Mouse (Mus musculus) gastrocnemius, adult 8-10 months (tissue): ENCODE measurements around the gene Gm2564. TPM values are rescaled to one million over a fixed set of nuclear protein-coding genes. Genes with fewer than 3 reads are reported as not detected.
"Not testable (repeated sequence)": the region's sequence is repeated elsewhere in the genome, so short reads cannot be mapped to it uniquely, and the experiment has no call there.

Experiments
- DNase-seq, 2 experiments: peaks; one replicate each; pipeline ENCODE4 v3.0.0; 2022; ENCODE audit warnings: low spot score in 2 of 2
- total RNA-seq, 4 experiments: library from RNA; stranded (reverse); gene quantifications; 2 replicates each; pipeline ENCODE4 v1.2.4; 2022

Gm2564 gene
- 10 to 100 TPM in 2 of 4 experiments, 1 to 10 TPM in 2; 7.6 to 16.1 (median 10.5) TPM for total RNA-seq

- DNase-seq = not testable (repeated sequence)
Measured at GRCm38 (mm10) chr4:42629419-42629818, at the start of gene Gm2564. Gm2564 (plus strand) TSS chr4:42629719.

GRCm38 (mm10) chr4:42611895-42612294 lies 17.6 kb upstream of the Gm2564 start, which contains the start of gene Gm10591:
Gm10591 (plus strand) TSS chr4:42612195.
- not testable (repeated sequence) for DNase-seq

GRCm38 (mm10) chr4:42654951-42655350 lies 25.4 kb downstream of the Gm2564 start, which contains the start of gene Ccl27b:
Ccl27b (plus strand) TSS chr4:42655251.
- not testable (repeated sequence) for DNase-seq

- not testable (repeated sequence) for DNase-seq
Measured at GRCm38 (mm10) chr4:42661793-42662192, 32.3 kb downstream of the Gm2564 start, which contains the start of gene Il11ra2. Il11ra2 (minus strand) TSS chr4:42661893.

GRCm38 (mm10) chr4:42675415-42675814 lies 45.9 kb downstream of the Gm2564 start:
- not testable (repeated sequence) for DNase-seq

GRCm38 (mm10) chr4:42679365-42679764 lies 49.8 kb downstream of the Gm2564 start:
- DNase-seq = not testable (repeated sequence)

- DNase-seq = not testable (repeated sequence)
Measured at GRCm38 (mm10) chr4:42680374-42681356, 51.1 kb downstream of the Gm2564 start.

Other genes starting within 250 kb of the Gm2564 start
- not detected for gene Gm21586, start 190.3 kb upstream of the Gm2564 start, total RNA-seq
- not detected for gene Gm2163, start 163.0 kb upstream of the Gm2564 start, total RNA-seq
- gene Fam205a2, start 101.5 kb upstream of the Gm2564 start, total RNA-seq = not detected
- gene Gm10591, start 17.5 kb upstream of the Gm2564 start, total RNA-seq = not detected
- gene Ccl27b, start 25.5 kb downstream of the Gm2564 start, total RNA-seq = not detected
- gene Il11ra2, start 32.2 kb downstream of the Gm2564 start, total RNA-seq = under 1 TPM in 1 of 4 experiments, not detected in 3; 0.76 TPM
- under 1 TPM in 3 of 4 experiments, not detected in 1; 0.44 to 0.97 (median 0.51) TPM for gene 4930578G10Rik, start 105.8 kb downstream of the Gm2564 start, total RNA-seq
- gene Ccl19, start 126.9 kb downstream of the Gm2564 start, total RNA-seq = not detected
- gene Ccl21a, start 144.3 kb downstream of the Gm2564 start, total RNA-seq = 10 to 100 TPM in 2 of 4 experiments, 1 to 10 TPM in 2; 7.4 to 13.9 (median 10.1) TPM
- gene Fam205a1, start 224.2 kb downstream of the Gm2564 start, total RNA-seq = not detected
- gene Gm12394, start 227.1 kb downstream of the Gm2564 start, total RNA-seq = not detected
- gene Fam205c, start 244.5 kb downstream of the Gm2564 start, total RNA-seq = under 1 TPM; 0.53 to 0.75 (median 0.56) TPM